Mouse (Mus musculus) MEL (cell line): ENCODE results near the gene Cd63. TPM values are rescaled to one million over a fixed set of nuclear protein-coding genes. Genes with fewer than 3 reads are reported as not detected.
A peak's percentile ranks its signal among the peaks of the same experiment; 100 is the strongest.

ENCODE experiments used
- DNase-seq: peaks from one replicate; pipeline ENCODE4 v3.0.0; 2011; ENCODE audit warnings: low read depth, low spot score
- H3K27ac ChIP-seq: 2 replicates; pipeline ENCODE4 v1.5.1; 2012; ENCODE audit warnings: low read depth, mild to moderate bottlenecking, control low read depth, low read length, moderate library complexity; ENCODE audit not compliant: control insufficient read depth
- H3K27me3 ChIP-seq, 2 experiments: fragments of 150-350 bp in 1 of 2; sonication (generic) in 1 of 2; 2 replicates each; pipeline ENCODE4 v1.6.1; 2012; ENCODE audit warnings: low read length in 2 of 2, mild to moderate bottlenecking in 2 of 2, improper control_type of control experiment in 1 of 2, moderate library complexity in 1 of 2; ENCODE audit not compliant: insufficient read depth in 2 of 2, control insufficient read depth in 1 of 2
- H3K36me3 ChIP-seq, 2 experiments: 2 replicates each; pipeline ENCODE4 v1.6.1; 2012 to 2014; ENCODE audit warnings: low read length in 2 of 2, improper control_type of control experiment in 1 of 2, inconsistent platforms in 1 of 2, mild to moderate bottlenecking in 1 of 2; ENCODE audit not compliant: insufficient read depth in 2 of 2, control insufficient read depth in 1 of 2
- H3K4me1 ChIP-seq, 2 experiments: fragments of 150-350 bp in 1 of 2; sonication (generic) in 1 of 2; 2 replicates each; pipeline ENCODE4 v1.6.1; 2012; ENCODE audit warnings: low read length in 2 of 2, improper control_type of control experiment in 1 of 2, mild to moderate bottlenecking in 1 of 2; ENCODE audit not compliant: insufficient read depth in 2 of 2, control insufficient read depth in 1 of 2
- H3K4me3 ChIP-seq, 2 experiments: fragments of 150-350 bp in 1 of 2; sonication (generic) in 1 of 2; 2 replicates each; pipeline ENCODE4 v1.5.1; 2012; ENCODE audit warnings: low read depth in 2 of 2, low read length in 2 of 2, mild to moderate bottlenecking in 2 of 2, moderate library complexity in 2 of 2, control low read depth in 1 of 2, improper control_type of control experiment in 1 of 2; ENCODE audit not compliant: control insufficient read depth in 1 of 2, insufficient read depth in 1 of 2
- H3K79me2 ChIP-seq: 2 replicates; pipeline ENCODE4 v1.6.1; 2012; ENCODE audit warnings: mild to moderate bottlenecking, low read length, moderate library complexity; ENCODE audit not compliant: control insufficient read depth, poor library complexity, insufficient read depth
- H3K9ac ChIP-seq: 2 replicates; pipeline ENCODE4 v1.6.1; 2012; ENCODE audit warnings: low read depth, mild to moderate bottlenecking, control low read depth, low read length, moderate library complexity; ENCODE audit not compliant: control insufficient read depth, poor library complexity, severe bottlenecking
- H3K9me3 ChIP-seq: fragments of 150-350 bp; sonication (generic); replicated peaks from 2 replicates; pipeline ENCODE4 v1.6.1; 2012; ENCODE audit warnings: mild to moderate bottlenecking, low read length, improper control_type of control experiment, moderate library complexity; ENCODE audit not compliant: insufficient read depth
- BHLHE40 ChIP-seq: IDR thresholded peaks from 2 replicates; pipeline ENCODE4 v1.6.1; 2012; ENCODE audit warnings: low read depth, mild to moderate bottlenecking, inconsistent platforms, low read length, improper control_type of control experiment, borderline replicate concordance
- CHD1 ChIP-seq: IDR thresholded peaks from 2 replicates; pipeline ENCODE4 v1.6.1; 2012; ENCODE audit warnings: low read depth, mild to moderate bottlenecking, inconsistent platforms, low read length, improper control_type of control experiment
- CHD2 ChIP-seq: IDR thresholded peaks from 2 replicates; pipeline ENCODE4 v1.6.1; 2011; ENCODE audit warnings: low read length, improper control_type of control experiment
- CTCF ChIP-seq, 3 experiments: IDR thresholded peaks in 2 of 3; conservative IDR thresholded peaks in 1 of 3; 2 replicates each; pipeline ENCODE4 v1.5.1; 2011 to 2012; ENCODE audit warnings: low read length in 3 of 3, low read depth in 2 of 3, mild to moderate bottlenecking in 2 of 3, improper control_type of control experiment in 1 of 3, inconsistent platforms in 1 of 3, mixed read lengths in 1 of 3, moderate library complexity in 1 of 3; ENCODE audit not compliant: control insufficient read depth in 1 of 3, insufficient read depth in 1 of 3, poor library complexity in 1 of 3, severe bottlenecking in 1 of 3
- E2F4 ChIP-seq: IDR thresholded peaks from 2 replicates; pipeline ENCODE4 v1.6.1; 2011; ENCODE audit warnings: low read depth, low read length, improper control_type of control experiment, borderline replicate concordance
- ELF1 ChIP-seq: IDR thresholded peaks from 2 replicates; pipeline ENCODE4 v1.6.1; 2014; ENCODE audit warnings: low read depth, mild to moderate bottlenecking, inconsistent platforms, low read length, improper control_type of control experiment, moderate library complexity
- EP300 ChIP-seq, 2 experiments: IDR thresholded peaks; 2 replicates each; pipeline ENCODE4 v1.6.1; 2011; ENCODE audit warnings: improper control_type of control experiment in 2 of 2, low read length in 2 of 2, low read depth in 1 of 2, mild to moderate bottlenecking in 1 of 2
- ETS1 ChIP-seq: IDR thresholded peaks from 2 replicates; pipeline ENCODE4 v1.6.1; 2012; ENCODE audit warnings: low read depth, mild to moderate bottlenecking, inconsistent platforms, low read length, improper control_type of control experiment, moderate library complexity
- GABPA ChIP-seq: IDR thresholded peaks from 2 replicates; pipeline ENCODE4 v1.6.1; 2012; ENCODE audit warnings: low read depth, mild to moderate bottlenecking, inconsistent platforms, low read length, improper control_type of control experiment, moderate library complexity
- GATA1 ChIP-seq: IDR thresholded peaks from 2 replicates; pipeline ENCODE4 v1.6.1; 2011; ENCODE audit warnings: low read depth, low read length, improper control_type of control experiment
- HCFC1 ChIP-seq: IDR thresholded peaks from 2 replicates; pipeline ENCODE4 v1.6.1; 2012; ENCODE audit warnings: low read depth, mild to moderate bottlenecking, inconsistent platforms, low read length, improper control_type of control experiment, moderate library complexity
- JUND ChIP-seq: IDR thresholded peaks from 2 replicates; pipeline ENCODE4 v1.6.1; 2011; ENCODE audit warnings: low read depth, mild to moderate bottlenecking, improper control_type of control experiment, low read length
- KAT2A ChIP-seq: conservative IDR thresholded peaks from 2 replicates; pipeline ENCODE4 v1.6.1; 2012; ENCODE audit warnings: low read depth, low read length, improper control_type of control experiment, inconsistent platforms
- MAFK ChIP-seq: IDR thresholded peaks from 2 replicates; pipeline ENCODE4 v1.6.1; 2011; ENCODE audit warnings: low read depth, mild to moderate bottlenecking, low read length, improper control_type of control experiment, borderline replicate concordance
- MAX ChIP-seq: IDR thresholded peaks from 2 replicates; pipeline ENCODE4 v1.6.1; 2011; ENCODE audit warnings: low read length, improper control_type of control experiment
- MAZ ChIP-seq: IDR thresholded peaks from 2 replicates; pipeline ENCODE4 v1.6.1; 2012; ENCODE audit warnings: low read depth, mild to moderate bottlenecking, inconsistent platforms, low read length, improper control_type of control experiment
- MEF2A ChIP-seq: IDR thresholded peaks from 2 replicates; pipeline ENCODE4 v1.6.1; 2014; ENCODE audit warnings: low read depth, mild to moderate bottlenecking, inconsistent platforms, low read length, improper control_type of control experiment; ENCODE audit not compliant: poor library complexity, insufficient replicate concordance, severe bottlenecking; ENCODE audit errors: extremely low read depth
- MYB ChIP-seq: IDR thresholded peaks from 2 replicates; pipeline ENCODE4 v1.6.1; 2011; ENCODE audit warnings: mild to moderate bottlenecking, low read depth, low read length, improper control_type of control experiment
- MYC ChIP-seq: IDR thresholded peaks from 2 replicates; pipeline ENCODE4 v1.6.1; 2011; ENCODE audit warnings: low read depth, mild to moderate bottlenecking, low read length, improper control_type of control experiment, moderate library complexity
- NELFE ChIP-seq: IDR thresholded peaks from 2 replicates; pipeline ENCODE4 v1.6.1; 2011; ENCODE audit warnings: low read depth, low read length, improper control_type of control experiment
- NRF1 ChIP-seq: IDR thresholded peaks from 2 replicates; pipeline ENCODE4 v1.6.1; 2014; ENCODE audit warnings: low read depth, mild to moderate bottlenecking, inconsistent platforms, low read length, improper control_type of control experiment, moderate library complexity; ENCODE audit not compliant: poor library complexity, insufficient read depth, severe bottlenecking
- POLR2A ChIP-seq, 2 experiments: IDR thresholded peaks; 2 replicates each; pipeline ENCODE4 v1.6.1; 2011 to 2012; ENCODE audit warnings: low read length in 2 of 2, mild to moderate bottlenecking in 2 of 2, control low read depth in 1 of 2, improper control_type of control experiment in 1 of 2, low read depth in 1 of 2, moderate library complexity in 1 of 2; ENCODE audit not compliant: control insufficient read depth in 1 of 2, insufficient read depth in 1 of 2, poor library complexity in 1 of 2
- POLR2AphosphoS2 ChIP-seq: IDR thresholded peaks from 2 replicates; pipeline ENCODE4 v1.6.1; 2011; ENCODE audit warnings: low read length, improper control_type of control experiment
- POLR2AphosphoS5 ChIP-seq: IDR thresholded peaks from 2 replicates; pipeline ENCODE4 v1.6.1; 2012; ENCODE audit warnings: low read depth, borderline replicate concordance, mild to moderate bottlenecking, inconsistent platforms, low read length, moderate library complexity, mixed read lengths
- RAD21 ChIP-seq: IDR thresholded peaks from 2 replicates; pipeline ENCODE4 v1.6.1; 2011; ENCODE audit warnings: mild to moderate bottlenecking, low read depth, low read length, improper control_type of control experiment
- RCOR1 ChIP-seq: IDR thresholded peaks from 2 replicates; pipeline ENCODE4 v1.6.1; 2012; ENCODE audit warnings: low read depth, mild to moderate bottlenecking, inconsistent platforms, low read length, improper control_type of control experiment
- SMC3 ChIP-seq: IDR thresholded peaks from 2 replicates; pipeline ENCODE4 v1.6.1; 2011; ENCODE audit warnings: low read depth, low read length, improper control_type of control experiment
- TBP ChIP-seq: IDR thresholded peaks from 2 replicates; pipeline ENCODE4 v1.8.0; 2011; ENCODE audit warnings: low read depth, low read length, improper control_type of control experiment
- TCF12 ChIP-seq: IDR thresholded peaks from 2 replicates; pipeline ENCODE4 v1.6.1; 2014; ENCODE audit warnings: low read depth, mild to moderate bottlenecking, inconsistent platforms, low read length, improper control_type of control experiment, moderate library complexity
- UBTF ChIP-seq: IDR thresholded peaks from 2 replicates; pipeline ENCODE4 v1.6.1; 2012; ENCODE audit warnings: low read depth, mild to moderate bottlenecking, inconsistent platforms, low read length, improper control_type of control experiment, moderate library complexity, borderline replicate concordance; ENCODE audit not compliant: insufficient read depth
- USF1 ChIP-seq: IDR thresholded peaks from 2 replicates; pipeline ENCODE4 v1.6.1; 2014; ENCODE audit warnings: low read depth, mild to moderate bottlenecking, inconsistent platforms, low read length, improper control_type of control experiment, moderate library complexity
- USF2 ChIP-seq, 2 experiments: IDR thresholded peaks; 2 replicates each; pipeline ENCODE4 v1.6.1; 2011 to 2012; ENCODE audit warnings: improper control_type of control experiment in 2 of 2, low read length in 2 of 2, borderline replicate concordance in 1 of 2, inconsistent platforms in 1 of 2, low read depth in 1 of 2, mild to moderate bottlenecking in 1 of 2; ENCODE audit not compliant: insufficient read depth in 1 of 2
- ZC3H11A ChIP-seq: IDR thresholded peaks from 2 replicates; pipeline ENCODE4 v1.6.1; 2012; ENCODE audit warnings: low read depth, mild to moderate bottlenecking, inconsistent platforms, low read length, improper control_type of control experiment
- ZKSCAN1 ChIP-seq: IDR thresholded peaks from 2 replicates; pipeline ENCODE4 v1.6.1; 2012; ENCODE audit warnings: low read depth, mild to moderate bottlenecking, inconsistent platforms, low read length, improper control_type of control experiment, moderate library complexity
- ZMIZ1 ChIP-seq: IDR thresholded peaks from 2 replicates; pipeline ENCODE4 v1.6.1; 2012; ENCODE audit warnings: low read depth, mild to moderate bottlenecking, inconsistent platforms, low read length, improper control_type of control experiment, moderate library complexity
- polyA plus RNA-seq, 2 experiments: library from polyadenylated mRNA; stranded (reverse) in 1 of 2; unstranded in 1 of 2; fragments of >175 nt in 1 of 2; fragments of >200 nt in 1 of 2; gene quantifications; 2 replicates each; pipeline versions ENCODE4 v1.2.1 to v1.2.4; 2012; ENCODE audit warnings: low replicate concordance in 2 of 2, low read depth in 1 of 2; ENCODE audit not compliant: insufficient read length in 2 of 2, insufficient read depth in 1 of 2, missing spikeins in 1 of 2
- total RNA-seq: library from RNA; depleted of rRNA; stranded (reverse); fragments of 300-350 nt; gene quantifications from 2 replicates; pipeline ENCODE4 v1.2.3, GENCODE M21; 2012

Gene Cd63
- total and polyA plus RNA-seq, 3 experiments = 0.46 to 0.64 TPM; not detected in 1

DNA sequence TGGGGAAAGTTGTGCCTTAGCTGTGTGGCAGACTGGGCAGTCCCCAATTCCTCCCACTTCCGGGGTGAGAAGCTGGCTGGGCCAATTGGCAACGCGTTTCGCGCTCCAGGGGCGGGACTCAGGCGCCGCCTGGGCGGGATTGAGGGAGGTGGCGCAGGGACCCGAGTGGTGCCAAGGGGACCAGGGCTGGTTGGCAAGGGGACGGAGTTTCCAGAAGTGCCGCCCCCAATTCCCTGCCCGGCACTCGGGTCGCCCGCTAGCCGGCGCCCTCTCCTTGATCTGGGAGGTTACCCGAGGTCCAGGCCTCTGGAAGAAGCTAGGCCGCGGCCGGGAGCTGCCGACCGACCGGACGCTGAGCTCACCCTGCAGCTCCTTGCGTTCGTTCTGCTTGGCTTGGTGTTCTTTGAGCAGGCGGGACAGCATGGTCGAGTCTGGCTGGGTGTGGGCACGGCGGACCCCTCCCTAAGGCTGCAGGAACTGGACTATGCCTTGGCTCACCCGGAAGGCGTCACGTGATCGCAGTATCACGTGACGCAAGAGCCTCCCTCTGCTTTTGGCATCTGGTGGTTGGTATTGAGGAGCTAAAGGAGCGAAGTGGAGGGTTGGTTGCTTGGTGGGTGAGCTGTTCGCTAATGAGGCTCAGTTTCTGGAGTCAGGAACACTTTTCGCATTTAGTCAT lies 22.4 kb downstream of the Cd63 start:
- Histone ChIP-seq H3K36me3 (peaks cover 0 to 2% of the 10 kb centered on the region in 2 experiments; a peak in 1 of 4 replicates), H3K9me3 (no peaks in the 10 kb centered on the region), H3K9ac (peak overlapping the region; percentile 82), H3K27ac (peak overlapping the region; percentile 46), H3K27me3 (no peaks in the 10 kb centered on the region; a peak in 1 of 4 replicates), H3K4me3 (peak overlapping the region; percentile 65 to 79), H3K79me2 (peaks cover 3% of the 10 kb centered on the region; the same call in 1 of the 2 replicates), H3K4me1 (peaks cover 0 to 20% of the 10 kb centered on the region in 2 experiments; a peak in 3 of 4 replicates)
- DNase-seq = peak; percentile 94
- no peak for TF ChIP-seq CHD2
- no peak for TF ChIP-seq MEF2A
- peak; percentile 83 for TF ChIP-seq BHLHE40
- TF ChIP-seq MYC = no peak
- no peak for TF ChIP-seq EP300 (IDR thresholded peaks at IDR 0.05; ENCODE audit: low read depth in 1 of 2, low read length in 2 of 2)
- TF ChIP-seq HCFC1 = peak; percentile 77
- TF ChIP-seq GABPA = no peak
- no peak for TF ChIP-seq RAD21
- peak; percentile 99 for TF ChIP-seq USF1
- TF ChIP-seq CHD1 = no peak
- no peak for TF ChIP-seq ZKSCAN1
- TF ChIP-seq USF2 (IDR thresholded peaks at IDR 0.05; ENCODE audit: borderline replicate concordance in 1 of 2, insufficient read depth in 1 of 2, low read depth in 1 of 2, low read length in 2 of 2) = peak; percentile 98 to 100
- 0 out of 2 replicates have a peak, but pooled peaks have one; percentile 58 for TF ChIP-seq MAZ
- TF ChIP-seq NRF1 = peak; percentile 33; the same call in 1 of the 2 replicates
- TF ChIP-seq TCF12 = no peak
- TF ChIP-seq RCOR1 = no peak
- TF ChIP-seq MYB = no peak
- 0 out of 2 replicates have a peak, but pooled peaks have one; percentile 78 for TF ChIP-seq UBTF
- no peak for TF ChIP-seq GATA1
- no peak for TF ChIP-seq MAFK
- TF ChIP-seq JUND = no peak
- peak in 2 of 3 experiments; percentile 4 to 35; a peak in 2 of 6 replicates for TF ChIP-seq CTCF (IDR thresholded peaks at IDR 0.05 in 2 of 3, conservative IDR thresholded peaks at IDR 0.05 in 1 of 3; ENCODE audit: control insufficient read depth in 1 of 3, insufficient read depth in 1 of 3, low read depth in 2 of 3, low read length in 3 of 3, poor library complexity in 1 of 3, severe bottlenecking in 1 of 3)
- no peak for TF ChIP-seq E2F4
- TF ChIP-seq MAX = peak; percentile 96
- TF ChIP-seq ELF1 = peak; percentile 96
- peak; percentile 46 to 66; a peak in 2 of 4 replicates for TF ChIP-seq POLR2A (IDR thresholded peaks at IDR 0.05; ENCODE audit: control insufficient read depth in 1 of 2, insufficient read depth in 1 of 2, low read depth in 1 of 2, low read length in 2 of 2, poor library complexity in 1 of 2)
- 0 out of 2 replicates have a peak, but pooled peaks have one; percentile 11 for TF ChIP-seq ETS1
- TF ChIP-seq KAT2A = no peak
- TF ChIP-seq ZC3H11A = no peak
- no peak for TF ChIP-seq SMC3
- TF ChIP-seq TBP = peak; percentile 45; the same call in 1 of the 2 replicates
- TF ChIP-seq POLR2AphosphoS2 = no peak
- no peak for TF ChIP-seq POLR2AphosphoS5
- TF ChIP-seq NELFE = peak; percentile 56
- TF ChIP-seq ZMIZ1 = peak; percentile 80
